In genomic region chr14:51884598-51885331, GRCm38 (mm10) we compare ENCODE assay signal across 8 mouse cellular contexts. TPM values are rescaled to one million over a fixed set of nuclear protein-coding genes. Genes with fewer than 3 reads are reported as not detected.
A peak's percentile ranks its signal among the peaks of the same experiment; 100 is the strongest.
DNase-seq lines count a peak whose midpoint lies in the region; ATAC-seq and TF ChIP-seq lines count a peak whose summit lies in the region.

Gene Mettl17 (plus strand): TSS chr14:51884842.

- H3K9ac ChIP-seq in kidney, embryonic 14.5 days (ENCODE audit: low read depth, low read length) = peak within 1 kb of the TSS; percentile 81
- H3K9ac ChIP-seq in limb, embryonic 15.5 days = peak within 1 kb of the TSS; percentile 61

- TF ChIP-seq CTCF in bone marrow macrophage, adult 2 months (IDR thresholded peaks at IDR 0.05; ENCODE audit: low read depth, low read length) = no peak
- no peak for TF ChIP-seq CTCF in embryonic fibroblast, embryonic 13.5 days (IDR thresholded peaks at IDR 0.05; ENCODE audit: borderline replicate concordance, insufficient read depth, low read length)

- peak within 1 kb of the TSS; percentile 88 for H3K4me3 ChIP-seq in bone marrow macrophage, adult 2 months (ENCODE audit: insufficient read depth, low read length)
- peak within 1 kb of the TSS; percentile 85 for H3K4me3 ChIP-seq in embryonic fibroblast, embryonic 13.5 days (ENCODE audit: insufficient read depth, low read length)
- H3K4me3 ChIP-seq in kidney, embryonic 14.5 days (ENCODE audit: low read length) = peak within 1 kb of the TSS; percentile 84
- peak within 1 kb of the TSS; percentile 79 for H3K4me3 ChIP-seq in limb, embryonic 15.5 days

- ATAC-seq in kidney, embryonic 14.5 days (ENCODE audit: low FRiP score, low TSS enrichment) = peak; percentile 98
- ATAC-seq in limb, embryonic 15.5 days (ENCODE audit: insufficient number of reproducible peaks, low FRiP score, low TSS enrichment, low read depth) = peak; percentile 97

- peak within 1 kb of the TSS; percentile 61 for H3K27ac ChIP-seq in bone marrow macrophage, adult 2 months (ENCODE audit: insufficient read depth, low read depth, low read length)
- H3K27ac ChIP-seq in embryonic fibroblast, embryonic 13.5 days (ENCODE audit: insufficient read depth, low read length) = peak within 1 kb of the TSS; percentile 39
- peak within 1 kb of the TSS; percentile 78 for H3K27ac ChIP-seq in kidney, embryonic 14.5 days (ENCODE audit: low read depth, low read length)
- peak within 1 kb of the TSS; percentile 77 for H3K27ac ChIP-seq in limb, embryonic 15.5 days

- peak; percentile 97 for DNase-seq in A20 (ENCODE audit: low read depth, low spot score)
- DNase-seq in heart, adult 9 months (ENCODE audit: low spot score in 2 of 2) = peak; percentile 94
- peak; percentile 72 to 90 for DNase-seq in monocyte, adult 2 months (ENCODE audit: low read depth in 1 of 2, low spot score in 2 of 2)
- peak; percentile 94 to 96 for DNase-seq in spleen, postnatal 36 days (ENCODE audit: low spot score in 2 of 2)

- no peaks in the 10 kb centered on the region for H3K9me3 ChIP-seq in kidney, embryonic 14.5 days (ENCODE audit: control insufficient read depth, low read length)
- no peaks in the 10 kb centered on the region for H3K9me3 ChIP-seq in limb, embryonic 15.5 days

- peaks cover 35% of the 10 kb centered on the region for H3K36me3 ChIP-seq in kidney, embryonic 14.5 days (ENCODE audit: control insufficient read depth, insufficient read depth, low read length)
- peaks cover 32% of the 10 kb centered on the region for H3K36me3 ChIP-seq in limb, embryonic 15.5 days

- TF ChIP-seq POLR2A in bone marrow macrophage, adult 2 months (IDR thresholded peaks at IDR 0.05; ENCODE audit: borderline replicate concordance, low read depth, low read length) = no peak; the same call in 1 of the 2 replicates
- peak; percentile 89 for TF ChIP-seq POLR2A in embryonic fibroblast, embryonic 13.5 days (IDR thresholded peaks at IDR 0.05; ENCODE audit: low read depth, low read length)

- H3K27me3 ChIP-seq in kidney, embryonic 14.5 days (ENCODE audit: control insufficient read depth, insufficient read depth, low read length) = no peaks in the 10 kb centered on the region
- no peaks in the 10 kb centered on the region for H3K27me3 ChIP-seq in limb, embryonic 15.5 days

- peak within 1 kb of the TSS; percentile 87 for H3K4me2 ChIP-seq in kidney, embryonic 14.5 days (replicated peaks; ENCODE audit: low read depth, low read length)
- H3K4me2 ChIP-seq in limb, embryonic 15.5 days = peak within 1 kb of the TSS; percentile 86

- H3K4me1 ChIP-seq in bone marrow macrophage, adult 2 months (ENCODE audit: control insufficient read depth, insufficient read depth, low read length) = peaks cover 4% of the 10 kb centered on the region; the same call in 1 of the 2 replicates
- H3K4me1 ChIP-seq in embryonic fibroblast, embryonic 13.5 days (ENCODE audit: control insufficient read depth, insufficient read depth, low read length) = no peaks in the 10 kb centered on the region; the same call in 1 of the 2 replicates
- peaks cover 12% of the 10 kb centered on the region; the same call in 1 of the 2 replicates for H3K4me1 ChIP-seq in kidney, embryonic 14.5 days (ENCODE audit: control insufficient read depth, insufficient read depth, low read length)
- peaks cover 8% of the 10 kb centered on the region; the same call in 1 of the 2 replicates for H3K4me1 ChIP-seq in limb, embryonic 15.5 days

- under 1% methylated on average over 43 of the region's 43 CpGs for WGBS in kidney, embryonic 14.5 days
- under 1% methylated on average over 43 of the region's 43 CpGs for WGBS in limb, embryonic 15.5 days

RNA-seq across cellular contexts. Expression of gene Mettl17, which starts in this region (rescaled TPM):
- 18.6 and 19.4 TPM in 2 replicates for polyA plus RNA-seq in bone marrow macrophage, adult 2 months (2012; ENCODE audit: insufficient read depth, insufficient read length, missing spikeins)
- 14.0 and 16.7 TPM in 2 replicates for polyA plus RNA-seq in embryonic fibroblast, embryonic 13.5 days (2011; ENCODE audit: insufficient read length, low read depth, missing spikeins)
- polyA plus RNA-seq in kidney, embryonic 14.5 days (2014; fragmentation: Nextera tagmentation; extraction: Ambion mirVana) = 42.3 and 56.6 TPM in 2 replicates
- 46.8 and 48.4 TPM in 2 replicates for polyA plus RNA-seq in limb, embryonic 15.5 days (2015; fragmentation: Nextera tagmentation; extraction: Ambion mirVana)

Comparison
In these comparisons a context has a peak if more than half of its experiments do, and no peak if none do; other contexts are left out.
1. Peak in every context shown above with its lines: DNase-seq, ATAC-seq, H3K4me3 ChIP-seq and H3K27ac ChIP-seq.